Mouse (Mus musculus): Measurements from ENCODE around the gene Ndufv3. TPM values are rescaled to one million over a fixed set of nuclear protein-coding genes. Genes with fewer than 3 reads are reported as not detected.

Gene Ndufv3
- polyA plus RNA-seq, 1 experiment from 2014 or later: 206 TPM

GRCm38 (mm10) chr17:31491355-31491754 lies 28.6 kb upstream of the Ndufv3 start:
- H3K27me3 ChIP-seq (ENCODE audit: control insufficient read depth, insufficient read depth, low read length): no peaks in the 10 kb centered on the region
- no peak overlapping the region for H3K9ac ChIP-seq (replicated peaks; ENCODE audit: low read length)
- H3K4me1 ChIP-seq (ENCODE audit: control insufficient read depth, insufficient read depth, low read length): no peaks in the 10 kb centered on the region
- H3K4me2 ChIP-seq (ENCODE audit: low read depth, low read length): no peak overlapping the region
- ATAC-seq (replicated peaks; ENCODE audit: insufficient number of reproducible peaks, low FRiP score, low TSS enrichment, low read depth): no peak
- H3K4me3 ChIP-seq (ENCODE audit: low read depth, low read length): no peak overlapping the region
- H3K36me3 ChIP-seq (replicated peaks; ENCODE audit: control insufficient read depth, insufficient read depth, low read depth, low read length): peaks cover 2% of the 10 kb centered on the region; the same call in 1 of the 2 replicates
- H3K9me3 ChIP-seq (replicated peaks; ENCODE audit: control insufficient read depth, low read length): no peaks in the 10 kb centered on the region
- no peak overlapping the region for H3K27ac ChIP-seq (replicated peaks; ENCODE audit: low read depth, low read length)
- DNase-seq (ENCODE audit: low spot score): no peak

GRCm38 (mm10) chr17:31492416-31492815 lies 27.5 kb upstream of the Ndufv3 start:
- 0% methylated on average over 2 of the region's 2 CpGs for WGBS
- Histone ChIP-seq H3K4me1 (ENCODE audit: control insufficient read depth, insufficient read depth, low read length) (no peaks in the 10 kb centered on the region), H3K4me2 (ENCODE audit: low read depth, low read length) (no peak overlapping the region), H3K27ac (replicated peaks; ENCODE audit: low read depth, low read length) (no peak overlapping the region), H3K9ac (replicated peaks; ENCODE audit: low read length) (no peak overlapping the region), H3K27me3 (ENCODE audit: control insufficient read depth, insufficient read depth, low read length) (no peaks in the 10 kb centered on the region), H3K36me3 (replicated peaks; ENCODE audit: control insufficient read depth, insufficient read depth, low read depth, low read length) (peaks cover 2% of the 10 kb centered on the region; the same call in 1 of the 2 replicates), H3K4me3 (ENCODE audit: low read depth, low read length) (no peak overlapping the region), H3K9me3 (replicated peaks; ENCODE audit: control insufficient read depth, low read length) (no peaks in the 10 kb centered on the region)
- DNase-seq (ENCODE audit: low spot score): peak; percentile 91
- peak; percentile 42; the same call in 1 of the 2 replicates for ATAC-seq (replicated peaks; ENCODE audit: insufficient number of reproducible peaks, low FRiP score, low TSS enrichment, low read depth)

GRCm38 (mm10) chr17:31494989-31495388 lies 24.9 kb upstream of the Ndufv3 start:
- Histone ChIP-seq H3K27me3 (ENCODE audit: control insufficient read depth, insufficient read depth, low read length) (no peaks in the 10 kb centered on the region), H3K4me3 (ENCODE audit: low read depth, low read length) (no peak overlapping the region), H3K27ac (replicated peaks; ENCODE audit: low read depth, low read length) (no peak overlapping the region), H3K4me1 (ENCODE audit: control insufficient read depth, insufficient read depth, low read length) (no peaks in the 10 kb centered on the region), H3K36me3 (replicated peaks; ENCODE audit: control insufficient read depth, insufficient read depth, low read depth, low read length) (peaks cover 5% of the 10 kb centered on the region; the same call in 1 of the 2 replicates), H3K9ac (replicated peaks; ENCODE audit: low read length) (no peak overlapping the region), H3K9me3 (replicated peaks; ENCODE audit: control insufficient read depth, low read length) (no peaks in the 10 kb centered on the region), H3K4me2 (ENCODE audit: low read depth, low read length) (no peak overlapping the region)
- ATAC-seq (replicated peaks; ENCODE audit: insufficient number of reproducible peaks, low FRiP score, low TSS enrichment, low read depth): no peak
- 89% methylated on average over 1 of the region's 1 CpGs for WGBS
- no peak for DNase-seq (ENCODE audit: low spot score)

GRCm38 (mm10) chr17:31497726-31498125 lies 22.2 kb upstream of the Ndufv3 start:
- no peak for ATAC-seq (replicated peaks; ENCODE audit: insufficient number of reproducible peaks, low FRiP score, low TSS enrichment, low read depth)
- no peak overlapping the region for H3K4me2 ChIP-seq (ENCODE audit: low read depth, low read length)
- H3K4me1 ChIP-seq (ENCODE audit: control insufficient read depth, insufficient read depth, low read length): no peaks in the 10 kb centered on the region
- peaks cover 7% of the 10 kb centered on the region for H3K36me3 ChIP-seq (replicated peaks; ENCODE audit: control insufficient read depth, insufficient read depth, low read depth, low read length)
- H3K27ac ChIP-seq (replicated peaks; ENCODE audit: low read depth, low read length): no peak overlapping the region
- H3K9ac ChIP-seq (replicated peaks; ENCODE audit: low read length): no peak overlapping the region
- H3K27me3 ChIP-seq (ENCODE audit: control insufficient read depth, insufficient read depth, low read length): no peaks in the 10 kb centered on the region
- no peaks in the 10 kb centered on the region for H3K9me3 ChIP-seq (replicated peaks; ENCODE audit: control insufficient read depth, low read length)
- DNase-seq (ENCODE audit: low spot score): no peak
- 88% methylated on average over 6 of the region's 6 CpGs for WGBS
- H3K4me3 ChIP-seq (ENCODE audit: low read depth, low read length): no peak overlapping the region

- no peak overlapping the region for H3K9ac ChIP-seq (replicated peaks; ENCODE audit: low read length)
- H3K4me2 ChIP-seq (ENCODE audit: low read depth, low read length): no peak overlapping the region
- WGBS: 95% methylated on average over 12 of the region's 12 CpGs
- ATAC-seq (replicated peaks; ENCODE audit: insufficient number of reproducible peaks, low FRiP score, low TSS enrichment, low read depth) (no peak), DNase-seq (ENCODE audit: low spot score) (no peak)
- no peak overlapping the region for H3K27ac ChIP-seq (replicated peaks; ENCODE audit: low read depth, low read length)
- peaks cover 7% of the 10 kb centered on the region for H3K36me3 ChIP-seq (replicated peaks; ENCODE audit: control insufficient read depth, insufficient read depth, low read depth, low read length)
- H3K4me1 ChIP-seq (ENCODE audit: control insufficient read depth, insufficient read depth, low read length): no peaks in the 10 kb centered on the region
- H3K27me3 ChIP-seq (ENCODE audit: control insufficient read depth, insufficient read depth, low read length): no peaks in the 10 kb centered on the region
- H3K4me3 ChIP-seq (ENCODE audit: low read depth, low read length): no peak overlapping the region
- no peaks in the 10 kb centered on the region for H3K9me3 ChIP-seq (replicated peaks; ENCODE audit: control insufficient read depth, low read length)
Measured at GRCm38 (mm10) chr17:31499725-31500124, 20.2 kb upstream of the Ndufv3 start.

- ATAC-seq (replicated peaks; ENCODE audit: insufficient number of reproducible peaks, low FRiP score, low TSS enrichment, low read depth): no peak
- peaks cover 7% of the 10 kb centered on the region for H3K36me3 ChIP-seq (replicated peaks; ENCODE audit: control insufficient read depth, insufficient read depth, low read depth, low read length)
- no peak for DNase-seq (ENCODE audit: low spot score)
- no peaks in the 10 kb centered on the region for H3K4me1 ChIP-seq (ENCODE audit: control insufficient read depth, insufficient read depth, low read length)
- H3K27ac ChIP-seq (replicated peaks; ENCODE audit: low read depth, low read length): no peak overlapping the region
- H3K9ac ChIP-seq (replicated peaks; ENCODE audit: low read length): no peak overlapping the region
- H3K4me3 ChIP-seq (ENCODE audit: low read depth, low read length): no peak overlapping the region
- WGBS: 91% methylated on average over 6 of the region's 8 CpGs
- H3K9me3 ChIP-seq (replicated peaks; ENCODE audit: control insufficient read depth, low read length): no peaks in the 10 kb centered on the region
- H3K27me3 ChIP-seq (ENCODE audit: control insufficient read depth, insufficient read depth, low read length): no peaks in the 10 kb centered on the region
- no peak overlapping the region for H3K4me2 ChIP-seq (ENCODE audit: low read depth, low read length)
Measured at GRCm38 (mm10) chr17:31500416-31500815, 19.5 kb upstream of the Ndufv3 start.

GRCm38 (mm10) chr17:31500908-31501307 lies 19.0 kb upstream of the Ndufv3 start:
- Histone ChIP-seq H3K4me2 (ENCODE audit: low read depth, low read length) (no peak overlapping the region), H3K4me1 (ENCODE audit: control insufficient read depth, insufficient read depth, low read length) (no peaks in the 10 kb centered on the region), H3K9ac (replicated peaks; ENCODE audit: low read length) (no peak overlapping the region), H3K9me3 (replicated peaks; ENCODE audit: control insufficient read depth, low read length) (no peaks in the 10 kb centered on the region), H3K36me3 (replicated peaks; ENCODE audit: control insufficient read depth, insufficient read depth, low read depth, low read length) (peaks cover 7% of the 10 kb centered on the region), H3K27ac (replicated peaks; ENCODE audit: low read depth, low read length) (no peak overlapping the region), H3K4me3 (ENCODE audit: low read depth, low read length) (no peak overlapping the region), H3K27me3 (ENCODE audit: control insufficient read depth, insufficient read depth, low read length) (no peaks in the 10 kb centered on the region)
- DNase-seq (ENCODE audit: low spot score): no peak
- no peak for ATAC-seq (replicated peaks; ENCODE audit: insufficient number of reproducible peaks, low FRiP score, low TSS enrichment, low read depth)
- WGBS: 84% methylated on average over 3 of the region's 3 CpGs

- Histone ChIP-seq H3K4me2 (ENCODE audit: low read depth, low read length) (no peak overlapping the region), H3K27ac (replicated peaks; ENCODE audit: low read depth, low read length) (no peak overlapping the region), H3K36me3 (replicated peaks; ENCODE audit: control insufficient read depth, insufficient read depth, low read depth, low read length) (peaks cover 5% of the 10 kb centered on the region), H3K27me3 (ENCODE audit: control insufficient read depth, insufficient read depth, low read length) (no peaks in the 10 kb centered on the region), H3K9ac (replicated peaks; ENCODE audit: low read length) (no peak overlapping the region), H3K9me3 (replicated peaks; ENCODE audit: control insufficient read depth, low read length) (no peaks in the 10 kb centered on the region), H3K4me3 (ENCODE audit: low read depth, low read length) (no peak overlapping the region), H3K4me1 (ENCODE audit: control insufficient read depth, insufficient read depth, low read length) (no peaks in the 10 kb centered on the region)
- no peak for DNase-seq (ENCODE audit: low spot score)
- ATAC-seq (replicated peaks; ENCODE audit: insufficient number of reproducible peaks, low FRiP score, low TSS enrichment, low read depth): no peak
- WGBS: 90% methylated on average over 12 of the region's 12 CpGs
Measured at GRCm38 (mm10) chr17:31502261-31502927, 17.5 kb upstream of the Ndufv3 start.
